In genomic region chr11:20002883-20003282, GRCm38 (mm10) we compare ENCODE assay signal across 16 mouse cellular contexts.
"Had no signal": no experiment of that assay in that cellular context is flagged by ENCODE, and none has a peak within 500 bp of the region (broad histone marks: within the 10 kb centered on the region; RNA-seq: fewer than 3 reads in every experiment).

No protein-coding gene starts in this region.

- H3K27me3 ChIP-seq: limb, embryonic 15.5 days; megakaryocyte, embryonic 14.5 days; midbrain, embryonic 13.5 days; midbrain, embryonic 15.5 days; neural tube, embryonic 12.5 days had no signal

- H3K4me2 ChIP-seq: limb, embryonic 15.5 days; lung, embryonic 14.5 days; midbrain, embryonic 11.5 days; midbrain, embryonic 13.5 days; midbrain, embryonic 15.5 days; neural tube, embryonic 12.5 days had no signal

- H3K9ac ChIP-seq: limb, embryonic 15.5 days; lung, embryonic 14.5 days; midbrain, embryonic 13.5 days; midbrain, embryonic 15.5 days; neural tube, embryonic 12.5 days had no signal

- H3K27ac ChIP-seq: limb, embryonic 15.5 days; macrophage; midbrain, embryonic 13.5 days; midbrain, embryonic 15.5 days; neural tube, embryonic 12.5 days had no signal

- H3K4me3 ChIP-seq: limb, embryonic 15.5 days; megakaryocyte, embryonic 14.5 days; midbrain, embryonic 13.5 days; midbrain, embryonic 15.5 days; neural tube, embryonic 12.5 days had no signal

- H3K9me3 ChIP-seq: limb, embryonic 15.5 days; megakaryocyte, embryonic 14.5 days; midbrain, embryonic 13.5 days; midbrain, embryonic 15.5 days; neural tube, embryonic 12.5 days had no signal

- H3K4me1 ChIP-seq: limb, embryonic 15.5 days; midbrain, embryonic 13.5 days; midbrain, embryonic 15.5 days had no signal

- H3K36me3 ChIP-seq: midbrain, embryonic 15.5 days had no signal

- DNase-seq: lung, adult 18-20 months; lung, embryonic 14.5 days; lung, postnatal 10 days; lung, postnatal 36 days; right cerebral cortex, postnatal 25 days; right cerebral cortex, postnatal 4 days; spleen, adult 18-20 months; thymus, adult 2 months; thymus, postnatal 36 days had no signal

- ATAC-seq: midbrain, embryonic 13.5 days; midbrain, embryonic 15.5 days had no signal
